Mouse (Mus musculus): ENCODE measurements around the gene Myo10. TPM values are rescaled to one million over a fixed set of nuclear protein-coding genes. Genes with fewer than 3 reads are reported as not detected.

Myo10 gene
- polyA plus RNA-seq, 1 experiment = 26.1 TPM

GRCm38 (mm10) chr15:25797888-25798287 lies 175.6 kb downstream of the Myo10 start:
- no peaks in the 10 kb centered on the region for H3K27me3 ChIP-seq (ENCODE audit: control insufficient read depth, insufficient read depth, low read length)
- no peak overlapping the region for H3K4me3 ChIP-seq (ENCODE audit: control insufficient read depth, insufficient read depth, low read length)
- no peaks in the 10 kb centered on the region for H3K36me3 ChIP-seq (ENCODE audit: control insufficient read depth, insufficient read depth, low read length)
- no peak for TF ChIP-seq CTCF (IDR thresholded peaks at IDR 0.05; ENCODE audit: borderline replicate concordance, control insufficient read depth, extremely low read depth, insufficient read depth, low read length, poor library complexity)
- no peak for TF ChIP-seq POLR2A (IDR thresholded peaks at IDR 0.05; ENCODE audit: control insufficient read depth, extremely low read depth, insufficient read depth, low read length, poor library complexity)
- H3K27ac ChIP-seq (ENCODE audit: control insufficient read depth, insufficient read depth, low read length) = no peak overlapping the region
- no peaks in the 10 kb centered on the region for H3K4me1 ChIP-seq (replicated peaks; ENCODE audit: control insufficient read depth, insufficient read depth, low read length)
- 97% methylated on average over 1 of the region's 1 CpGs for WGBS
- no peak for DNase-seq

DNA sequence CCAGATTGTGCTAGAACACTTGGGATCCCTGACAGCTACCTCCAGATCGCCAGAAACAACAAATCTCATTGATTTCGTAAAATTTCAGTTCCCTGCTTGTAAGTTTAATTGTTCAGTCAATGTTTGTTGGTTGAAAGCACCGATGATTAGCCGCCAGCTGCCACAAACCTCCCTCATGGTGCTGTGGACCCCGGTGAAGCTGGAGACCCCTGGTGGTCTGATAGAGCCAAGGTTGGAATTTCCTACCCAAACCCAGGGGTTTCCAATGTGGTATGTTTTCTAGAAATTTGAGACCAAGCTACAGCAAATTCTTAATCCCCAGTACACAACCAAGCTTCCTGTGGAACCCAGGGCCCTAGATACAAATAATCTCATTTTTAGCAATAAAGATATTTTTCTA lies 179.4 kb downstream of the Myo10 start:
- DNase-seq = no peak
- 96% methylated on average over 5 of the region's 5 CpGs for WGBS
- no peaks in the 10 kb centered on the region for H3K36me3 ChIP-seq (ENCODE audit: control insufficient read depth, insufficient read depth, low read length)

GRCm38 (mm10) chr15:25802194-25802593 lies 179.9 kb downstream of the Myo10 start:
- Histone ChIP-seq H3K36me3 (ENCODE audit: control insufficient read depth, insufficient read depth, low read length) (no peaks in the 10 kb centered on the region), H3K27ac (ENCODE audit: control insufficient read depth, insufficient read depth, low read length) (no peak overlapping the region), H3K27me3 (ENCODE audit: control insufficient read depth, insufficient read depth, low read length) (no peaks in the 10 kb centered on the region), H3K4me1 (replicated peaks; ENCODE audit: control insufficient read depth, insufficient read depth, low read length) (no peaks in the 10 kb centered on the region), H3K4me3 (ENCODE audit: control insufficient read depth, insufficient read depth, low read length) (no peak overlapping the region)
- WGBS = 94% methylated on average over 8 of the region's 8 CpGs
- no peak for DNase-seq
- no peak for TF ChIP-seq CTCF (IDR thresholded peaks at IDR 0.05; ENCODE audit: borderline replicate concordance, control insufficient read depth, extremely low read depth, insufficient read depth, low read length, poor library complexity)
- TF ChIP-seq POLR2A (IDR thresholded peaks at IDR 0.05; ENCODE audit: control insufficient read depth, extremely low read depth, insufficient read depth, low read length, poor library complexity) = no peak

More for the DNA sequence above, 179.4 kb downstream of the Myo10 start:
- no peaks in the 10 kb centered on the region for H3K27me3 ChIP-seq (ENCODE audit: control insufficient read depth, insufficient read depth, low read length)
- TF ChIP-seq POLR2A (IDR thresholded peaks at IDR 0.05; ENCODE audit: control insufficient read depth, extremely low read depth, insufficient read depth, low read length, poor library complexity) (no peak), CTCF (IDR thresholded peaks at IDR 0.05; ENCODE audit: borderline replicate concordance, control insufficient read depth, extremely low read depth, insufficient read depth, low read length, poor library complexity) (no peak)
- H3K27ac ChIP-seq (ENCODE audit: control insufficient read depth, insufficient read depth, low read length) = no peak overlapping the region
- no peaks in the 10 kb centered on the region for H3K4me1 ChIP-seq (replicated peaks; ENCODE audit: control insufficient read depth, insufficient read depth, low read length)
- no peak overlapping the region for H3K4me3 ChIP-seq (ENCODE audit: control insufficient read depth, insufficient read depth, low read length)

GRCm38 (mm10) chr15:25803111-25803510 lies 180.8 kb downstream of the Myo10 start:
- Histone ChIP-seq H3K27ac (ENCODE audit: control insufficient read depth, insufficient read depth, low read length) (no peak overlapping the region), H3K36me3 (ENCODE audit: control insufficient read depth, insufficient read depth, low read length) (no peaks in the 10 kb centered on the region), H3K4me1 (replicated peaks; ENCODE audit: control insufficient read depth, insufficient read depth, low read length) (no peaks in the 10 kb centered on the region), H3K4me3 (ENCODE audit: control insufficient read depth, insufficient read depth, low read length) (no peak overlapping the region), H3K27me3 (ENCODE audit: control insufficient read depth, insufficient read depth, low read length) (no peaks in the 10 kb centered on the region)
- 94% methylated on average over 15 of the region's 15 CpGs for WGBS
- no peak for DNase-seq
- no peak for TF ChIP-seq CTCF (IDR thresholded peaks at IDR 0.05; ENCODE audit: borderline replicate concordance, control insufficient read depth, extremely low read depth, insufficient read depth, low read length, poor library complexity)
- TF ChIP-seq POLR2A (IDR thresholded peaks at IDR 0.05; ENCODE audit: control insufficient read depth, extremely low read depth, insufficient read depth, low read length, poor library complexity) = no peak

DNA sequence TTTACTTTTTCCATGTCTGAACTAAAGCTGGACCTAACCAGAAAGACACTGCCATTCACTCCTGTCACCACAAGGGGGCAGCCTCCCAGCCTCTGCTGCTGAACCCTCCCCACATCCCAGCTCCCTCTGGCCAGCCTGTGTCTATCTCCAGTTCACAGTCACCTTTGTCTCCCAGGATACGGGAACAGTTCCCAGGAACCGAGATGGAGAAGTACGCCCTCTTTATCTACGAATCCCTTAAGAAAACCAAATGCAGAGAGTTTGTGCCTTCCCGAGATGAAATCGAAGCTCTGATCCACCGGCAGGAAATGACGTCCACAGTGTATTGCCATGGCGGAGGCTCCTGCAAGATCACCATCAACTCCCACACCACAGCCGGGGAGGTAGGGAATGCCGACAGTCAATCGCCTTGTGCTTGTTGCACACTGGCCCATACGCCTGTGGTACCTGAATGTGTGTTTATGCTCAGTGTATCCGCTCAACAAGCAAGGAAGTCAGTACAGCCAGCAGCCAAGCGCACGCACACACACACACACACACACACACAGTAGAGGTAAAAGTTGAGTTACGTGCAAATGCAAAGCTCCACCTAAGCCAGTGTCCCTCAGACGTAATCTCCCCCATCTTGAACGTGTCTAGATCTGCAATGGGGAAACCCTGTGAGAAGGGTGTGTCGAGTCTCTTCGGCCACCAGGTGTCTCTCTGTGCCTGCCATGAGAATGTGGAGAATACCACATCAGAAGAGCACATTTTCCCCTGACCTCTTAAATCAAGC lies 183.2 kb downstream of the Myo10 start:
- H3K4me3 ChIP-seq (ENCODE audit: control insufficient read depth, insufficient read depth, low read length) = no peak overlapping the region
- H3K27me3 ChIP-seq (ENCODE audit: control insufficient read depth, insufficient read depth, low read length) = no peaks in the 10 kb centered on the region
- H3K36me3 ChIP-seq (ENCODE audit: control insufficient read depth, insufficient read depth, low read length) = no peaks in the 10 kb centered on the region
- H3K27ac ChIP-seq (ENCODE audit: control insufficient read depth, insufficient read depth, low read length) = no peak overlapping the region
- 75% methylated on average over 21 of the region's 21 CpGs for WGBS
- DNase-seq = peak; percentile 72
- TF ChIP-seq CTCF (IDR thresholded peaks at IDR 0.05; ENCODE audit: borderline replicate concordance, control insufficient read depth, extremely low read depth, insufficient read depth, low read length, poor library complexity) (peak; percentile 85), POLR2A (IDR thresholded peaks at IDR 0.05; ENCODE audit: control insufficient read depth, extremely low read depth, insufficient read depth, low read length, poor library complexity) (no peak)
- no peaks in the 10 kb centered on the region for H3K4me1 ChIP-seq (replicated peaks; ENCODE audit: control insufficient read depth, insufficient read depth, low read length)

GRCm38 (mm10) chr15:25806363-25806762 lies 184.0 kb downstream of the Myo10 start:
- H3K27ac ChIP-seq (ENCODE audit: control insufficient read depth, insufficient read depth, low read length) = no peak overlapping the region
- no peaks in the 10 kb centered on the region for H3K27me3 ChIP-seq (ENCODE audit: control insufficient read depth, insufficient read depth, low read length)
- no peak for DNase-seq
- no peak overlapping the region for H3K4me3 ChIP-seq (ENCODE audit: control insufficient read depth, insufficient read depth, low read length)
- 97% methylated on average over 17 of the region's 17 CpGs for WGBS
- no peaks in the 10 kb centered on the region for H3K4me1 ChIP-seq (replicated peaks; ENCODE audit: control insufficient read depth, insufficient read depth, low read length)
- 0 out of 2 replicates have a peak, but pooled peaks cover 3% of the 10 kb centered on the region for H3K36me3 ChIP-seq (ENCODE audit: control insufficient read depth, insufficient read depth, low read length)
- no peak for TF ChIP-seq CTCF (IDR thresholded peaks at IDR 0.05; ENCODE audit: borderline replicate concordance, control insufficient read depth, extremely low read depth, insufficient read depth, low read length, poor library complexity)
- no peak for TF ChIP-seq POLR2A (IDR thresholded peaks at IDR 0.05; ENCODE audit: control insufficient read depth, extremely low read depth, insufficient read depth, low read length, poor library complexity)
